Mouse (Mus musculus) lung, embryonic 15.5 days (tissue): ENCODE results near the gene Prkar2a. TPM values are rescaled to one million over a fixed set of nuclear protein-coding genes. Genes with fewer than 3 reads are reported as not detected.
"Not testable (repeated sequence)": the region's sequence is repeated elsewhere in the genome, so short reads cannot be mapped to it uniquely, and the experiment has no call there.

Experiments used
- ATAC-seq: fragments of 200-750 bp; cut with Nextera tagmentation; 2 replicates; pipeline ENCODE4 v1.8.0; 2017; ENCODE audit warnings: moderate number of reproducible peaks, borderline replicate concordance; ENCODE audit not compliant: low FRiP score, low TSS enrichment; ENCODE audit errors: extremely low read depth
- H3K27ac ChIP-seq: fragments of 300-500 bp; sonication (generic); 2 replicates; pipeline ENCODE4 v1.5.1; 2015; ENCODE audit warnings: moderate library complexity, mild to moderate bottlenecking, inconsistent platforms
- H3K27me3 ChIP-seq: fragments of 300-500 bp; sonication (generic); 2 replicates; pipeline ENCODE4 v1.6.1; 2015; ENCODE audit warnings: inconsistent platforms
- H3K36me3 ChIP-seq: fragments of 300-500 bp; sonication (generic); 2 replicates; pipeline ENCODE4 v1.6.1; 2015; ENCODE audit warnings: inconsistent platforms
- H3K4me1 ChIP-seq: fragments of 300-500 bp; sonication (generic); 2 replicates; pipeline ENCODE4 v1.6.1; 2015; ENCODE audit warnings: inconsistent platforms
- H3K4me2 ChIP-seq: fragments of 300-500 bp; sonication (generic); 2 replicates; pipeline ENCODE4 v1.6.1; 2015; ENCODE audit warnings: inconsistent platforms, mild to moderate bottlenecking, moderate library complexity
- H3K4me3 ChIP-seq: fragments of 300-500 bp; sonication (generic); 2 replicates; pipeline ENCODE4 v1.5.1; 2015; ENCODE audit warnings: mild to moderate bottlenecking, inconsistent platforms
- H3K9ac ChIP-seq: fragments of 300-500 bp; sonication (generic); 2 replicates; pipeline ENCODE4 v1.6.1; 2015; ENCODE audit warnings: inconsistent platforms
- H3K9me3 ChIP-seq: fragments of 300-500 bp; sonication (generic); 2 replicates; pipeline ENCODE4 v1.6.1; 2016; ENCODE audit warnings: inconsistent platforms
- WGBS: fragments of 180-500 bp; shearing (Covaris S2); methylation state at CpG from one replicate; pipeline ENCODE4 v1.1.7; 2015; 5-methylcytosine and 5-hydroxymethylcytosine counted together
- polyA plus RNA-seq: library from polyadenylated mRNA; unstranded; fragments of >200 nt; fragmentation: Nextera tagmentation; extraction: Ambion mirVana; gene quantifications from 2 replicates; pipeline ENCODE4 v1.2.1, GENCODE M21; 2015

The Prkar2a gene
- polyA plus RNA-seq, result 23.6 and 24.5 TPM in 2 replicates

DNA sequence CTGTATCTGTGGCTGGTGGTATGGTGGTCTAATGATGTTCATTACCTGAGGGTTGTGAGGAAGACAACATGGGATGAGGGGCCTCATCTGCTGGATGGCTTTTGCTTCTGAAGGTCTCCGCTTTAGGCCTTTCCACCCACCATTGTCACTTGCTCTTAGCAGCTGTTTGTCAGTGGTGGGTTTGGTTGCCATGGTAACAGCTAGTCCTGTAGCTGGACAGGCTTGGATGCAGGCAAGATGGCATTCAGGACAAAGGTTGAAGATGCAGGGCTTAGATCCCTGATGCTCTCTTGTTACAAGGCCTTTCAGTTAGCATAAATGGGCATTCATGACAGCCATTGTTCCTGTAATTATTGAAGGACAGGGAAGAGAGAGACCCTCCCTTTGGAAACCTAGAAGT lies at the start of gene Prkar2a:
Prkar2a (plus strand) TSS at position 209 of the 400 bp plus-strand sequence.
- H3K27ac ChIP-seq, result 0 out of 2 replicates have a peak within 1 kb of the TSS, but pooled peaks have one; percentile 36
- WGBS, result 76% methylated on average over 1 of the region's 1 CpGs
- ATAC-seq, result no peak

GRCm38 (mm10) chr9:108639825-108640224 lies 49.3 kb upstream of the Prkar2a start:
- Histone ChIP-seq H3K9ac (no peak overlapping the region), H3K4me3 (no peak overlapping the region), H3K9me3 (no peaks in the 10 kb centered on the region), H3K27me3 (no peaks in the 10 kb centered on the region), H3K36me3 (peaks cover 26% of the 10 kb centered on the region), H3K4me1 (no peaks in the 10 kb centered on the region), H3K27ac (no peak overlapping the region), H3K4me2 (no peak overlapping the region)
- 89% methylated on average over 2 of the region's 2 CpGs for WGBS
- ATAC-seq, result no peak

More for the DNA sequence above, at the start of gene Prkar2a:
- Histone ChIP-seq H3K9ac (no peak within 1 kb of the TSS), H3K4me3 (no peak within 1 kb of the TSS), H3K27me3 (no peaks in the 10 kb centered on the region), H3K36me3 (no peaks in the 10 kb centered on the region), H3K4me2 (no peak within 1 kb of the TSS), H3K4me1 (peaks cover 40% of the 10 kb centered on the region), H3K9me3 (no peaks in the 10 kb centered on the region)

DNA sequence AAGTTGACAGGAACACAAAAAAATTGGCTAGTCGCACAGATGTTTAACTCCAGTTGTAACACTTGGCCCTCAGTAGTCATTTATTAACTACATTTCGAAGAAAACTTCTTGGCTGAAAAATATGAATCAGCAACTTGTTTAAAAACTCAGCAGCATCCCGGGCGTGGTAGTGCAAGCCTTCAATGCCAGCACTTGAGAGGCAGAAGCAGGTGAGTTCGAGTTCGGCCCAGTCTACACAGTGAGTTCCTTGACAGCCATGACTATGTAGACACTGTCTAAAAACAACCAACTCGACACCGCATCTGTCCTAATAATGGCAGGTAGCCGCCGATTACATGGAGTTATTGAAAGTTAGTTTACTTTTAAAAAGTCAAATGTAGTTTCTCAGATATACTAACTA lies 40.9 kb upstream of the Prkar2a start:
- H3K27ac ChIP-seq, result peak overlapping the region; percentile 95; the same call in 1 of the 2 replicates
- no peak for ATAC-seq
- H3K27me3 ChIP-seq, result no peaks in the 10 kb centered on the region
- 18% methylated on average over 10 of the region's 10 CpGs for WGBS
- H3K36me3 ChIP-seq, result no peaks in the 10 kb centered on the region
- peak overlapping the region; percentile 63 for H3K4me2 ChIP-seq
- peak overlapping the region; percentile 83 for H3K9ac ChIP-seq
- H3K9me3 ChIP-seq, result no peaks in the 10 kb centered on the region
- peak overlapping the region; percentile 96 for H3K4me3 ChIP-seq
- peaks cover 10% of the 10 kb centered on the region for H3K4me1 ChIP-seq

DNA sequence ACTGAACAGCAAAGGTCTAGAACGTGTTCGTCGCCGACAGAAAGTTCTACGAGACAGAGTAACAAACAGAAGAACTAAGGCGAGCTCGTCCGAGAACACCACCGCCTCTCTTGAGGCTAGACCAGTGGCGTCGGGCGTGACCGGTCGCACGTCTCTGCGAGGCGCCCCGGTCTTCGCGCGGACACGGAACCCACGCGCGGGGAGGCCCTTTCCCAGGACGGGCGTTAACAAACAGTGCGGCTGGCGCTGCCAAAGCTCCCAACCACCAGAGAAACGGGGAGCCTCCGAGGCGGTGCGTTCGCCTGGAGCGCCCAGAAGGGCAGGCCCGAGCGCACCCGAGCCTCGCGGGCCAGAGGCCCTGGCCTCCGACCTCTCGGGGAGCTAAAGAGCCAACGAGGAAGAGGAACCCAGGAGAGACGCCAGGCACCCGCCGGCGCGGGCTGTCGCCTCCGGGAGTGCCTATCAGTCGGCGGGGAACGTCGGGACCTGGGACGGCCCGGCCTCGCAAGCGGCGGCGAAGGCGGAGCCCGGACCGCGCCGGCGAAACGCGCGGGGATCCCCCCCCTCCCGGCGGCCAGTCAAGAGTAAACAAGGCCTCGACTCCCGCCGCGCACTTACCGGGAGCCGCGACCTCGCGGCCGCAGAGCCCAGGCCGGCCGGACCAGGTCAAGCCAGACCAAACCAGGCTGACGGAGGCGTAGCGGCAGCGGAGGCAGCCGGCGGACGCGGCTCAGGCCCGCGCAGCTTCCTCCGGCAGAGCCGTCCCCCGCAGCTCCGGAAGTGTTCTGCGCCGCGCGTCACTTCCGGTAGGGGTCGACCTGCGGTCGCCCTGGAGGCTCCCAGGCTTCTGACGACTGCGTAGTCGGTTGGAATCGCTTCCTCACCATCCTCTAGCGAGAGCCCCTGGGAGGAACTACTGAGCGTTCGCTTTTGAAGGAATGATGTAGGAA lies 40.2 kb upstream of the Prkar2a start, which contains the start of gene Arih2:
Arih2 (minus strand) TSS at position 776 of the 950 bp plus-strand sequence.
- H3K36me3 ChIP-seq, result no peaks in the 10 kb centered on the region
- H3K4me3 ChIP-seq, result peak within 1 kb of the TSS; percentile 96
- peak within 1 kb of the TSS; percentile 63 for H3K4me2 ChIP-seq
- peak within 1 kb of the TSS; percentile 83 for H3K9ac ChIP-seq
- no peaks in the 10 kb centered on the region for H3K9me3 ChIP-seq
- H3K27ac ChIP-seq, result peak within 1 kb of the TSS; percentile 95
- ATAC-seq, result peak; percentile 97
- H3K27me3 ChIP-seq, result no peaks in the 10 kb centered on the region
- under 1% methylated on average over 110 of the region's 112 CpGs for WGBS
- peaks cover 10% of the 10 kb centered on the region for H3K4me1 ChIP-seq

DNA sequence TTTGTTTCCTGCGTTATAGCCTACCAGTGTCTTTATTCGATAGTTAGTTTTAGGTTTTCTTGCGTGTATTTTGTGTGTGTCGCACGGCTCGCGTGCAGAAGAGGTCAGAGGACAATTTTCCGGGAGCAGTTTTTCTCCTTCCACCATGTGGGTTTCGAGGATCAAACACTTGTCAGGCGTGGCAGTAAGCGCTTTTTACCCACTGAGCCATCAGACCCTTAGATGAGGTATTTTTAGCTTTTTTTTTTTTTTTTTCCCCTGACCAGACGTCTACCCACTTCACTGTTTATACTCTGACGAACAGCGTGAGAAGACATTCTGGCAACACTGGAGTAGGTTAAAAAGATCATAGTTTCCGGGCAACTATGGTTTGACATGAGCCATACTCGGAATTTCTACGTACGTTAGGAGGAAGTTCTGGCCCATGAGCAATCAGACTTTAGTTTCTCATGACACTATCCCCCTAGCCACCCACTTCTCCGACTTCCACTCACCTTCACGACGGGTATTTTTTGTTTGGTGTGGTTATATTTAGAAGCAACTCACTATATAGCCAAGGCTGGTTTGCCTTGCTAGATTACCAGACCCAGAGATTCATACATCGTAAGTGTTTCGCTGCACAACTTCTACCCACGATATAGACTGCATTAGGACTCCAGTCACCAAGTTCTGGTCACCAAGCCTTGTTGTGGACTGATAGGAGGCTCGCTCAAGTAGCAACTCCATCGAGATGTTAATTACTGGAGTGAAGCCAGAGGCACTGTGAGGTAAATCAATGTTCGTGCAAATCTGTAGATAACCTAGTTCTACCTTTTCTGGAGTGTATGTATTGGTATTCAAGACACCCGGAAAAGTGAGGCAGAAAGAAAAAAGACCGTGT lies 39.3 kb upstream of the Prkar2a start:
- Histone ChIP-seq H3K9me3 (no peaks in the 10 kb centered on the region), H3K27ac (peak overlapping the region; percentile 95), H3K27me3 (no peaks in the 10 kb centered on the region), H3K9ac (peak overlapping the region; percentile 83), H3K4me2 (peak overlapping the region; percentile 63), H3K36me3 (no peaks in the 10 kb centered on the region), H3K4me3 (peak overlapping the region; percentile 96), H3K4me1 (peaks cover 10% of the 10 kb centered on the region)
- WGBS, result 20% methylated on average over 29 of the region's 29 CpGs
- ATAC-seq, result peak; percentile 36; the same call in 1 of the 2 replicates

DNA sequence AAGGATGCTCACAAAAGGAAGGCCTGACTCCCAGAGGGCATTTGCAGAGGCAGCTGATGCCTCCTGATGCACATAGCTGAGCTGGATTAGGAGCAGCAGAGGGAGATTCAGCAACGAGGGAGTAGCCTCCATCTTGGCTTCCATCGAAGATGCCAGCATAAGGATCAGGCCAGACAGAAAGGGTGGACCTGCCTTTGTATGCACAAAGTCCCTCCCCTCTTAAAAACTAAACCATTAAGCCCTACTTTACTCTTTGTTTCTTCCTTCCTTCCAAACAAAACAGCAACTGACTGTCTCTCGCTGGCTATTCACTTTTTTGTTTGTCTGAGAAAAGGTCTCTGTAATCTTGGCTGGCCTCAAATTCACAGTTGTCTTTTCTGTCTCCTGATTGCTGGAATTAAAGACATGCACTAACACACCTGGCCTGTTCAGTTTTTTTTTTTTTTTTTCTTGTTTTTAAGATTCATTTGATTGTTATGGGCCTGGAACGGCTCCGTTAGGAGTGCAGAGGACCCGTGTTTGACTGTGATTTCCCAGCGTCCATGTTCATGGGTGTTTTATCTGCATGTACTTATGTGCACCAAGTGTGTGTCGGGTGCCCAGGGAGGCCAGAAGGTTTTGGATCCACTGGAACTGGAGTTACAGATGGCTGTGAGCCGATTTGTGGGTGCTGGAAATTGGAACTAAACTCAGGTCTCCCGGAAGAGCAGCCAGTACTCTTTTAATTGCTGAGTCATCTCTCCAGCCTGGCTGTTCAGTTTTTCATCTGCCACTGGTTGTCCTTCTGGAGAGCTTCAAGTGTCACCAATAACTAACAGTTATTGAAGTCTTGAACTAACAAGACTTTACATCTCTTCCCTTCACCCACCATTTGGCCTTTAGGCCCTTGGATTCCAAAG lies 34.3 kb upstream of the Prkar2a start:
- Histone ChIP-seq H3K27ac (no peak overlapping the region), H3K36me3 (no peaks in the 10 kb centered on the region), H3K4me1 (peaks cover 3% of the 10 kb centered on the region), H3K4me3 (no peak overlapping the region), H3K27me3 (no peaks in the 10 kb centered on the region), H3K9me3 (no peaks in the 10 kb centered on the region), H3K4me2 (no peak overlapping the region), H3K9ac (no peak overlapping the region)
- no peak for ATAC-seq
- WGBS, result 73% methylated on average over 10 of the region's 10 CpGs

- H3K4me1 ChIP-seq, H3K36me3 ChIP-seq, H3K9ac ChIP-seq, H3K4me2 ChIP-seq, H3K9me3 ChIP-seq, H3K27ac ChIP-seq, ATAC-seq, H3K27me3 ChIP-seq, H3K4me3 ChIP-seq: not testable (repeated sequence)
- 69% methylated on average over 7 of the region's 7 CpGs for WGBS
Measured at GRCm38 (mm10) chr9:108655865-108656264, 33.2 kb upstream of the Prkar2a start.

GRCm38 (mm10) chr9:108661677-108662612 lies 27.2 kb upstream of the Prkar2a start, which contains the start of gene Slc25a20:
Slc25a20 (plus strand) TSS chr9:108662088.
- Histone ChIP-seq H3K36me3 (no peaks in the 10 kb centered on the region), H3K9me3 (no peaks in the 10 kb centered on the region), H3K9ac (peak within 1 kb of the TSS; percentile 50), H3K27me3 (no peaks in the 10 kb centered on the region), H3K4me3 (peak within 1 kb of the TSS; percentile 75), H3K4me2 (peak within 1 kb of the TSS; percentile 74), H3K27ac (no peak within 1 kb of the TSS), H3K4me1 (peaks cover 15% of the 10 kb centered on the region)
- peak; percentile 95 for ATAC-seq
- WGBS, result 2% methylated on average over 36 of the region's 37 CpGs

DNA sequence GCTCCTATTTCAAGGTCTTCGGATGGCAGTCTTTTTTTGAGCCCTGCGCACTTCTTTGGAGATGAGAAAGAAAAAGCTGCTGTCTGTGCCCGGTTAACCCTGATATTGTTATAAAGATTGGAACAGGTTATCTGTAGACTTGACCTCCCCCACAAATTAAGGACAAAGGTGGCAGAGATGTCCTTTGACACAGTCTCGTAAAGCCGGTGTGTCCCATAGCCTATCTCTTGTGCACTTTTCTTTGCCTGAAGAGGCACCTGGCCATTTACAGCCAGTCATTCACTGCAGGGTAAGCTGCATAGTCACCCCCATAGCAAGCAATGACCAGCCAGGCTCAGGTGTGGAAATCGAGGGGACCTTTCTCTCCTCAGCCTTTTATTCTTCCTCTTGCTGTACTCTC lies 26.5 kb upstream of the Prkar2a start:
- ATAC-seq, result no peak
- 25% methylated on average over 6 of the region's 6 CpGs for WGBS
- Histone ChIP-seq H3K4me1 (peaks cover 15% of the 10 kb centered on the region), H3K4me2 (peak overlapping the region; percentile 74), H3K9me3 (no peaks in the 10 kb centered on the region), H3K9ac (peak overlapping the region; percentile 50), H3K36me3 (no peaks in the 10 kb centered on the region), H3K27me3 (no peaks in the 10 kb centered on the region), H3K4me3 (peak overlapping the region; percentile 75), H3K27ac (no peak overlapping the region)

DNA sequence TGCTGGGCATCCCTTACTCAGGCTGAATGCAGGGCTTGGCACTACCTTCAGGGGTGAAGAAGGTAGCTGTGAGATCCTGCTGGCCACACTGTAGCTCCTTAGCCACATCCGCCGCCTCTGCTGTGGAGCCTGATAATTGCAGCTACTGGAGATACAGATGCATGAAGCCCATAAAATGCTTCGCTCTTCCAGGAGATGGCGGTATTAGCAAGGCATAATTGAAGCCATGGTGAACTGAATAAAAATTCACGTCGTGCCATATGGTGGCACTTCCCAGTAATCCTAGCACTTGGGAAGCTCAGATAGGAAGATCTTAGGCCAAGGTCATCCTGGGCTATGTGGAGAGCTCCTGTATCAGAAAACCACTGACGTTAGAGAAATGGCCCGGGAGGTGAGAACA lies 19.2 kb upstream of the Prkar2a start:
- 53% methylated on average over 8 of the region's 8 CpGs for WGBS
- H3K4me1 ChIP-seq, result no peaks in the 10 kb centered on the region
- no peaks in the 10 kb centered on the region for H3K9me3 ChIP-seq
- H3K27ac ChIP-seq, result no peak overlapping the region
- no peak overlapping the region for H3K4me3 ChIP-seq
- no peak overlapping the region for H3K9ac ChIP-seq
- peaks cover 11% of the 10 kb centered on the region for H3K36me3 ChIP-seq
- ATAC-seq, result no peak
- H3K27me3 ChIP-seq, result no peaks in the 10 kb centered on the region
- H3K4me2 ChIP-seq, result no peak overlapping the region
